Mouse (Mus musculus): ENCODE measurements around the gene Ccl12.
A peak's percentile ranks its signal among the peaks of the same experiment; 100 is the strongest.

Gene Ccl12

DNA sequence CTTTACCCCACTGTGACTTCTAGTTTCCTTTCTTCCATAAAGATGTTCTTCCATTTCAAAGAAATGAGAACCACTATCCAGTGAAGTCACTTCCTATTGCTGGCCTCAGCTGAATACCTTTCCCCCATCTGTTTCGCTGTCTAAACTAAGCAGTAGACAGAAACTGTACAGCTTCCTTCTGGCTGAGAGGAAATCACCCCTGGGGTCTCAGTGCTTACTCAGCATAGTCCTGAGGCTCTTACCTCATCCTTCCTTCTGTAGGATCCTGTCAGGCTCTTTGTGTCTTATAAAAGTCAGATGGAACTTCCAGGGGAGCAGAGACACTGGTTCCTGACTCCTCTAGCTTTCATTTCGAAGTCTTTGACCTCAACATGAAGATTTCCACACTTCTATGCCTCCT, at the start of gene Ccl12:
Gene Ccl12, plus strand, starts transcription at position 317 of the 400 bp plus-strand sequence.
- peak; percentile 38 for DNase-seq (ENCODE audit: low read depth, low spot score)

GRCm38 (mm10) chr11:82053849-82054248, 47.8 kb upstream of the Ccl12 start:
- DNase-seq (ENCODE audit: low read depth, low spot score), result no peak

- DNase-seq (ENCODE audit: low read depth, low spot score), result no peak
These were observed 44.0 kb upstream of the Ccl12 start, which contains the start of gene Ccl11 for GRCm38 (mm10) chr11:82057646-82058045. Gene Ccl11 (plus strand): TSS chr11:82057823.

DNA sequence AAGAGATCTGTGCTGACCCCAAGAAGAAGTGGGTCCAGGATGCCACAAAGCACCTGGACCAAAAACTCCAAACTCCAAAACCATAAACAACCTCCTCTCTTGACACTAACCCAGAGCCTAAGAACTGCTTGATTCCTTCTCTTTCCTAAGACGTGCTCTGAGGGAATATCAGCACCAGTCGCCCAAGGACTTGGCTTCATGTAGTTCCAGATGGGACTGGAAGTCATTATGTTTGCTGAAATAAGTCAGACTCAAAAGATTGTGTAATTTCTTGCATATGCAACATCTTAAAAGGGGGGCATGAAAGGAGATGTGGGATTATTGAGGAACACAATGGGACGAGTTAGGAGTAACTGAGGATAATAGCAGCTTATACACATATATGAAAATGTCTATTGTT, 39.4 kb upstream of the Ccl12 start:
- DNase-seq (ENCODE audit: low read depth, low spot score), result no peak

- no peak for DNase-seq (ENCODE audit: low read depth, low spot score)
These were observed 38.2 kb upstream of the Ccl12 start for GRCm38 (mm10) chr11:82063454-82063853.

DNA sequence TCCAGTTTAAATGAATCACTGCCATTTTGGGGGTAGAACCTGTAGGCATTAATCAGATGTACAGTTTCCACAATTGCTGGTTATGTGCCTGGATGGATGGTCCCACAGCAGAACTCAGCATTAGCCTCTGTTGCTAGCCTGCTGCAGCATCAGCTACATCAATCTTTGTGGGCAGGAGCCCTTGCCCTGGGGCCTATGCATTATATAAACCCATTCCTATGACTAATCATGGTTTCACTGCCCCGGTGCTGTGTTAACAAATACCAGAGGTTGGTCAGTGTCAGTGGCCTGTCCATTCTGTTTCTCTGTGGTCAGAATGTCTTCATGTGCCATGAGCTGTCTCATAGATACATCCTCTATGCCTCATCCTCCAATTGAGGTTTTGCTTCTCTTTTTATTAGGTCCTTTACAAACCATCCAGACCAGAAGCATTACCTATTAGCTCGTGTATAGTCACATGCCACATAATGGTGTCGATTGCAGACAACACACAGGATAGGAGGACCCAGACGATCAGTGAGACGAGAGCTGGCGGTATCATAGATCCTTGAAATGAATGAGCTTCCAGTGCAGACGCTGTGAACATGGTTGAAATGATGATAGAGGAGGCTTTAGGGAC, 34.6 kb upstream of the Ccl12 start:
- DNase-seq (ENCODE audit: low read depth, low spot score), result no peak

DNA sequence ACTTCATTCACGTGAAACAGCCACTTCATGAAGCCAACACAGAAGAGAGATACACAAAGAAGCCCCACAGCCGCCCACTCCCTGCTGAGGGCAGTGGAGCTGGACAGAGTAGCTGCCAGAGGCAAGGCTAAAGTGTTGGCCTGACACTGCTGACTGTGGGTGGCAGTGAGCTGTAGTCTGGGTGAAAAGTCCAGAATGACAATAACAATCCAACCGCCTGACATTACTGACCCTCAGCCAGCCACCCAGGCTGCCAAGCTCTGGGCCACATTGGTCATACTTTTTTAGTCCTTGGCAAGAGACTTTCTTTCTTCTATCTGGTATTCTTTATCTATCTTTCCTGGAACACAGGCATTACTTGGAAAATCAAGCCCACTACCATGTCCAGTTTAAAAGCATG, 30.6 kb upstream of the Ccl12 start:
- no peak for DNase-seq (ENCODE audit: low read depth, low spot score)

DNA sequence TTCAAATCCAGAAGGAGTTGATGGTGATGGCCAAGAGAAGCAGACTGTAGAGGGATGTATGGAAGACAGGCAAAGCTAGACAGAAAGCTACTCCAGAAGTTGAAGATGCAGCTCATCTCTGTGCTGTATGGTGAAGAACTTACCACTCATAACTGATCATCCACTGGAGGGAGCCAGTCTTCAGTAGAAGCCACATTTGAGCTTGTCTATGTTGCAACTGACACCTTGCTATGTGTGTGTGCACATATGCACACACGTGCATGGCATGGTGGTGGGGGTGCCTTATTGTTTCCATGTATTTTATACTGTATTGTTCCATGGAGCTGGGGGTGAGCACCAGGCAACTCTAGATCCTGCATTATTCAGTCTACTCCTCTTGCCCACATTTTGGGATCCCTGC, 29.3 kb upstream of the Ccl12 start:
- no peak for DNase-seq (ENCODE audit: low read depth, low spot score)

DNA sequence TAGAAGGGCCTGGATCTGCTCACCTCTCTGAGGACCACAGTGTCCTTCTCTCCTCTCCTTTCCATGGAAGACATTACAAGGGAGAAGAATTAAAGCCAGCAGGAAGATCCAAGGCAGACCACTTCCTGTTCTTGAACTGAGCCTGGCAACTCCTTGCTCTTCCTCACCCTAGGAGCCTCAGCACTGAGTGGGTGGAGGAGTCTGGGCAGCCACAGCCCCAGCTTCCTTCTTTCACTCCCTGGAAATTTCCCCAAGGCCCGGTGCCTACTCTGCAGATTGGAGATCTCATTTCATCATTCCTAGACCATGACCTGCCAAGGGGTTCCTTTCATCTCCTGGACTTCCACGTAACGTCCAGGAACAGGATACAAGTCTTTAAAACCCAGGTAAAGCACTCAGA, 28.7 kb upstream of the Ccl12 start:
- no peak for DNase-seq (ENCODE audit: low read depth, low spot score)

- no peak for DNase-seq (ENCODE audit: low read depth, low spot score)
These were observed 28.0 kb upstream of the Ccl12 start for GRCm38 (mm10) chr11:82073686-82074085.

GRCm38 (mm10) chr11:82077031-82077430, 24.6 kb upstream of the Ccl12 start:
- DNase-seq (ENCODE audit: low read depth, low spot score), result no peak

DNA sequence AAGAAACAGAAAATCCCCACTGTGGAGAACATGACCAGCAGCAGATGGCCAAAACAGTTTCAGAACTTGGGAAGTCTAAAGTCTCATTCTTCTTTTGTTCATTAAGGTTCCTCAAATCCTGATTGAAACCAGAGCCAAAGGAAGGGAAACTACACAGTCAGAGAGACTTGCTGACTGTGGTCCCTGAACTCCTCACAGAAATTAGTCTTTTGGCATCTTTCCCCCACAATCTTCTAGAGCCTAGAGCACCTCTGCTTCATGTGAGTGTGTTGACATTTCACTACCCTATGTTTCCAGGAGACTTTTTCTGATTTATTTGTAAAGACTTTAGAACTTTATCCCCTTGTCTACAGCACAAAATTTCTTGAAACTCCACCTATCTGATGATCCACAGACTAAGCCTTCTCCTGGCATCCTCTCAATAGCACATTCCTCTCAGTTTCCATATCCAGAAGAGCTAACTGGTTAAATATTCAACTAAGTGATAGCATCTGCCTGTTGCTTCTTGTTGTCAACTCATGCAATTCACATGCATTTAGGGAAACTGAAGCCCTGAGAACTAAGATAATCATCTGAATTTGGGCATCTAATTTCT, 23.4 kb upstream of the Ccl12 start:
- DNase-seq (ENCODE audit: low read depth, low spot score), result no peak

DNA sequence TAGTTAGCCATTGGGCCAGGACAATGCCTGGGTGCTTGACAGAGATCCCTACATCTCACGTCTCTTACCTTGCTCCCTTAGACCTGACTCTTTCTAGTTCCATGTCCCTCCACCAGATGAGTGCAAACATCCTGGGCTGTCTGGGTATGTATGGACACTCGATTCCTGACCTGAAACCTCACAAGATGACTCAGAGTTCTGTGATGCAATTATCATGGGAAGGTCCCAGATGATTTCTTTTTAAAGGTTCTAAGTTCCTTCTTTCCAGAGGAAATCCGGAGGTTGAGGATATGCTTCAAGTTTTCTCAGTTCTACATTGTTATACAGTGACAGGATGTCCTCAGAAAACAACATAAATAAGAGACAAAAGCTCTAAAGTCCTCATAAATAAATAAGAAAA, 20.8 kb upstream of the Ccl12 start:
- DNase-seq (ENCODE audit: low read depth, low spot score), result no peak

GRCm38 (mm10) chr11:82084360-82084759, 17.3 kb upstream of the Ccl12 start:
- no peak for DNase-seq (ENCODE audit: low read depth, low spot score)

DNA sequence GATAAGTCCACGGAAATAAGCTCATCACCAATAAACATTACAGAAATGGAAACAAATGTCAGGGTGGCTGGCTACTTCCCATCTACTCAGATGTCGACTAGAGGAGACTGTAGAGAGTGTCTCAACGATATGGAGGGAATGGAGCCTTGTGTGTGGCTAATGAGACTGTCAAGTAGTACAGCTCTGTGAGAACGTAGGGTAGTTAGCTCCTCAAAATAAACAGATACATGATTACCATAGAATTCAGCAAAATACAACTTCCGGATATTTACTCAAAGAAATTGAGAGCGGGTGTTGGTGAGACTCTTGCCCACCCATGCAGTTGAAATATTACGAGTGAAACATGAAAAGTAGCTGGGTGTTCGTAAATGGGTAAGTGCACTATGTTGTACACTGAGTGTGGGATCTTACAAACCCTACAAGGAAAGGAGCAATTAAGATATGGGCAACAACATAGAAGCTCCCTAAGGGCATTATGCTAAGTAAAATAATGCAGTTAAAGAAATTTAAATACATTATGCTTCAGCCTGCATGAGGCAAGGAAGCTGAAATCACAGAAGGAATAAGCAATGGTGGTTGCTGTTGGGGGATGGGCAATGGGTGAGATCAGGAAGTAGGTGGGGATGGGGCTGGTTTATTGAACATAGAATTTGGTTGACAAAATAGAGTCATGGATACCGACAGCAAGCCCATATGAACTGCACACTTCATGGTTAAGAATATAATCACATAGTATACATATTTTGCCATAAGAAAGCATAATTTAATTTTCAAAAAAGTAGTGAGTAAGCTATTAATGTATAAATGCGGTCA, 1.9 kb upstream of the Ccl12 start:
- no peak for DNase-seq (ENCODE audit: low read depth, low spot score)

DNA sequence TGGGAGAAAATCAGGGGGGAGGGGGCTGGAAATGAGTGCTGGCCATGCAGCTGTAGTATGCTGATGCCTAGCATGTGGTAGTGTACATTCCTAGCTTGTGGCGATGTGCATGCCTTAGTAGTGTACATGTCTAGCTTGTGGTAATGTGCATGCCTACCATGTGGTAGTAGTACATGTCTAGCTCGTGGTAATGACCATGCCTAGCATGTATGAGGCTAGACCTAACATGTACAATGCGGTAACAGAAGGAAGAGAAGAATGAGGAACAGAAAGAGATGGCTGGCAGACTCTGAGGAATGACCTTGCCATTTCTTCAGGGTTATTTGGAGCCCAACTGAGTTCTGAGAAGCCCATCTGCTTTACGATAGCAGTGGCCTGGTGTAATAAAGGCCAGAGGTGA, 558 bp upstream of the Ccl12 start:
- DNase-seq (ENCODE audit: low read depth, low spot score), result no peak

DNA sequence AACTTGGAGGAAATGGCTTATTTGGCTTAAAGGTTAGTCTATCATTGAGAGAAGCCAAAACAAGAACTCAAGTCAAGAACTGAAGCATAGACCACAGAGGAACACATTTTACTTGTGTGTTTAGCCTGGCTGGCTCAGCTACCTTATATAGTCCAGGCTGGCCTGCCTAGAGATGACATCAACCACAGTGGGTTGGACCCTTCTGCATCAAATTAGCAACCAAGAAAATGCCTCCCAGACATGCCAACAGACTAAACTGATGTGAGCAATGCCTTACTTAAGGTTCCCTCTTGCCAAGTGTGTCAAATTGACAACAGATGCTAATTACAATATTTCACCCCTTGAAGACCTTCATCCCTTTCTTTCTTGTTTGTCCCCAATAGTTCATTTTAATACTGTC, 8.0 kb downstream of the Ccl12 start:
- DNase-seq (ENCODE audit: low read depth, low spot score), result no peak

- no peak for DNase-seq (ENCODE audit: low read depth, low spot score)
These were observed 9.0 kb downstream of the Ccl12 start for GRCm38 (mm10) chr11:82110372-82111248.

GRCm38 (mm10) chr11:82114885-82115284, 13.2 kb downstream of the Ccl12 start, which contains the start of gene Ccl8:
Gene Ccl8 (plus strand): TSS chr11:82115185.
- no peak for DNase-seq (ENCODE audit: low read depth, low spot score)

- DNase-seq (ENCODE audit: low read depth, low spot score), result no peak
These were observed 14.4 kb downstream of the Ccl12 start for GRCm38 (mm10) chr11:82116041-82116440.

DNA sequence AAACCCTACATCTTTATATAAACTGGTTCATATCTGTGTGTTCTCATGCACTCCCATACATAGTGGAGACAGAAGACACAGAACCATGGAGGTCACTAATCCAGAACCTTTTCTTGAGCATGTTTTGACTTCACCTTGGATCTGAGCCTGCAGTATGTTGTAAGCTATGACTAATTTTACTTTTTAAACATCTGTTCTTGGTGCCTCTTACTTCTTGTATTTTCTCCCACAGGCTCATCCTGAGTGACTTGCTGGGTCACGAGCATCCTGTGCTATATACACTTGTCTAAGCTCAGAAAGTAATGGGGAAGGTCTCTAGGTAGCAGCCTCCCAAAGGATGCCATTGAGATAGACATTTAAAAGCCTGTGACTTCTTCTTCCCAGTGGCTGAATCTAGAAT, 31.3 kb downstream of the Ccl12 start:
- no peak for DNase-seq (ENCODE audit: low read depth, low spot score)

GRCm38 (mm10) chr11:82136196-82136595, 34.6 kb downstream of the Ccl12 start:
- no peak for DNase-seq (ENCODE audit: low read depth, low spot score)
